Mouse (Mus musculus): ENCODE results near the gene Nemp1. TPM values are rescaled to one million over a fixed set of nuclear protein-coding genes. Genes with fewer than 3 reads are reported as not detected.

Gene Nemp1
- polyA plus RNA-seq, 1 experiment, result 14.2 TPM

GRCm38 (mm10) chr10:127677591-127678336 lies 11.1 kb downstream of the Nemp1 start:
- Histone ChIP-seq H3K4me3 (ENCODE audit: control insufficient read depth, insufficient read depth, low read length) (peak overlapping the region; percentile 79), H3K4me1 (replicated peaks; ENCODE audit: control insufficient read depth, insufficient read depth, low read length) (peaks cover 9% of the 10 kb centered on the region; the same call in 1 of the 2 replicates), H3K27me3 (ENCODE audit: control insufficient read depth, insufficient read depth, low read length) (no peaks in the 10 kb centered on the region), H3K36me3 (ENCODE audit: control insufficient read depth, insufficient read depth, low read length) (no peaks in the 10 kb centered on the region), H3K27ac (ENCODE audit: control insufficient read depth, insufficient read depth, low read length) (0 out of 2 replicates have a peak overlapping the region, but pooled peaks have one; percentile 12)
- peak; percentile 85 for DNase-seq
- WGBS, result 9% methylated on average over 14 of the region's 14 CpGs
- TF ChIP-seq CTCF (IDR thresholded peaks at IDR 0.05; ENCODE audit: borderline replicate concordance, control insufficient read depth, extremely low read depth, insufficient read depth, low read length, poor library complexity) (no peak), POLR2A (IDR thresholded peaks at IDR 0.05; ENCODE audit: control insufficient read depth, extremely low read depth, insufficient read depth, low read length, poor library complexity) (no peak)

GRCm38 (mm10) chr10:127679208-127679607 lies 12.5 kb downstream of the Nemp1 start:
- Histone ChIP-seq H3K4me1 (replicated peaks; ENCODE audit: control insufficient read depth, insufficient read depth, low read length) (peaks cover 9% of the 10 kb centered on the region; the same call in 1 of the 2 replicates), H3K36me3 (ENCODE audit: control insufficient read depth, insufficient read depth, low read length) (no peaks in the 10 kb centered on the region), H3K4me3 (ENCODE audit: control insufficient read depth, insufficient read depth, low read length) (no peak overlapping the region), H3K27ac (ENCODE audit: control insufficient read depth, insufficient read depth, low read length) (no peak overlapping the region), H3K27me3 (ENCODE audit: control insufficient read depth, insufficient read depth, low read length) (no peaks in the 10 kb centered on the region)
- TF ChIP-seq POLR2A (IDR thresholded peaks at IDR 0.05; ENCODE audit: control insufficient read depth, extremely low read depth, insufficient read depth, low read length, poor library complexity) (no peak), CTCF (IDR thresholded peaks at IDR 0.05; ENCODE audit: borderline replicate concordance, control insufficient read depth, extremely low read depth, insufficient read depth, low read length, poor library complexity) (no peak)
- DNase-seq, result no peak
- 100% methylated on average over 1 of the region's 1 CpGs for WGBS

GRCm38 (mm10) chr10:127679881-127680280 lies 13.2 kb downstream of the Nemp1 start:
- H3K4me3 ChIP-seq (ENCODE audit: control insufficient read depth, insufficient read depth, low read length), result no peak overlapping the region
- TF ChIP-seq CTCF (IDR thresholded peaks at IDR 0.05; ENCODE audit: borderline replicate concordance, control insufficient read depth, extremely low read depth, insufficient read depth, low read length, poor library complexity) (no peak), POLR2A (IDR thresholded peaks at IDR 0.05; ENCODE audit: control insufficient read depth, extremely low read depth, insufficient read depth, low read length, poor library complexity) (no peak)
- no peak for DNase-seq
- H3K4me1 ChIP-seq (replicated peaks; ENCODE audit: control insufficient read depth, insufficient read depth, low read length), result peaks cover 8% of the 10 kb centered on the region; the same call in 1 of the 2 replicates
- no peaks in the 10 kb centered on the region for H3K27me3 ChIP-seq (ENCODE audit: control insufficient read depth, insufficient read depth, low read length)
- no peak overlapping the region for H3K27ac ChIP-seq (ENCODE audit: control insufficient read depth, insufficient read depth, low read length)
- H3K36me3 ChIP-seq (ENCODE audit: control insufficient read depth, insufficient read depth, low read length), result no peaks in the 10 kb centered on the region
- 98% methylated on average over 3 of the region's 3 CpGs for WGBS

GRCm38 (mm10) chr10:127682886-127683285 lies 16.2 kb downstream of the Nemp1 start:
- Histone ChIP-seq H3K27me3 (ENCODE audit: control insufficient read depth, insufficient read depth, low read length) (no peaks in the 10 kb centered on the region), H3K27ac (ENCODE audit: control insufficient read depth, insufficient read depth, low read length) (no peak overlapping the region), H3K36me3 (ENCODE audit: control insufficient read depth, insufficient read depth, low read length) (no peaks in the 10 kb centered on the region), H3K4me1 (replicated peaks; ENCODE audit: control insufficient read depth, insufficient read depth, low read length) (no peaks in the 10 kb centered on the region), H3K4me3 (ENCODE audit: control insufficient read depth, insufficient read depth, low read length) (no peak overlapping the region)
- WGBS, result 92% methylated on average over 6 of the region's 6 CpGs
- no peak for DNase-seq
- TF ChIP-seq POLR2A (IDR thresholded peaks at IDR 0.05; ENCODE audit: control insufficient read depth, extremely low read depth, insufficient read depth, low read length, poor library complexity) (no peak), CTCF (IDR thresholded peaks at IDR 0.05; ENCODE audit: borderline replicate concordance, control insufficient read depth, extremely low read depth, insufficient read depth, low read length, poor library complexity) (no peak)

- no peak for DNase-seq
- WGBS, result 42% methylated on average over 1 of the region's 1 CpGs
- no peak for TF ChIP-seq CTCF (IDR thresholded peaks at IDR 0.05; ENCODE audit: borderline replicate concordance, control insufficient read depth, extremely low read depth, insufficient read depth, low read length, poor library complexity)
- no peak for TF ChIP-seq POLR2A (IDR thresholded peaks at IDR 0.05; ENCODE audit: control insufficient read depth, extremely low read depth, insufficient read depth, low read length, poor library complexity)
- Histone ChIP-seq H3K27ac (ENCODE audit: control insufficient read depth, insufficient read depth, low read length) (no peak overlapping the region), H3K4me1 (replicated peaks; ENCODE audit: control insufficient read depth, insufficient read depth, low read length) (no peaks in the 10 kb centered on the region), H3K36me3 (ENCODE audit: control insufficient read depth, insufficient read depth, low read length) (peaks cover 27% of the 10 kb centered on the region), H3K27me3 (ENCODE audit: control insufficient read depth, insufficient read depth, low read length) (no peaks in the 10 kb centered on the region), H3K4me3 (ENCODE audit: control insufficient read depth, insufficient read depth, low read length) (no peak overlapping the region)
These were observed 24.4 kb downstream of the Nemp1 start for GRCm38 (mm10) chr10:127691053-127691452.

- Histone ChIP-seq H3K4me1 (replicated peaks; ENCODE audit: control insufficient read depth, insufficient read depth, low read length) (no peaks in the 10 kb centered on the region), H3K36me3 (ENCODE audit: control insufficient read depth, insufficient read depth, low read length) (peaks cover 26% of the 10 kb centered on the region), H3K27ac (ENCODE audit: control insufficient read depth, insufficient read depth, low read length) (no peak overlapping the region), H3K4me3 (ENCODE audit: control insufficient read depth, insufficient read depth, low read length) (no peak overlapping the region), H3K27me3 (ENCODE audit: control insufficient read depth, insufficient read depth, low read length) (no peaks in the 10 kb centered on the region)
- DNase-seq, result peak; percentile 14
- 75% methylated on average over 2 of the region's 2 CpGs for WGBS
- TF ChIP-seq CTCF (IDR thresholded peaks at IDR 0.05; ENCODE audit: borderline replicate concordance, control insufficient read depth, extremely low read depth, insufficient read depth, low read length, poor library complexity), result no peak
- TF ChIP-seq POLR2A (IDR thresholded peaks at IDR 0.05; ENCODE audit: control insufficient read depth, extremely low read depth, insufficient read depth, low read length, poor library complexity), result no peak
These were observed 27.9 kb downstream of the Nemp1 start for GRCm38 (mm10) chr10:127694636-127695035.

Data from thymus, adult 2 months (tissue).